Mouse (Mus musculus) limb, embryonic 14.5 days (tissue): ENCODE measurements around the gene Dgkz. TPM values are rescaled to one million over a fixed set of nuclear protein-coding genes. Genes with fewer than 3 reads are reported as not detected.

Experiments used
- ATAC-seq: fragments of 200-750 bp; cut with Nextera tagmentation; 2 replicates; pipeline ENCODE4 v1.8.0; 2017; ENCODE audit warnings: low read depth, moderate number of reproducible peaks, moderate TSS enrichment; ENCODE audit not compliant: low FRiP score
- DNase-seq: peaks from one replicate; pipeline ENCODE4 v3.0.0-alpha.2; 2015; ENCODE audit warnings: low spot score
- H3K27ac ChIP-seq: fragments of 300-500 bp; sonication (generic); replicated peaks from 2 replicates; pipeline ENCODE4 v1.5.1; 2014; ENCODE audit warnings: low read depth, mild to moderate bottlenecking, low read length, moderate library complexity, mixed read lengths
- H3K27me3 ChIP-seq: fragments of 300-500 bp; sonication (generic); 2 replicates; pipeline ENCODE4 v1.6.1; 2014; ENCODE audit warnings: low read length, mixed read lengths; ENCODE audit not compliant: control insufficient read depth, insufficient read depth
- H3K36me3 ChIP-seq: fragments of 300-500 bp; sonication (generic); 2 replicates; pipeline ENCODE4 v1.6.1; 2014; ENCODE audit warnings: mild to moderate bottlenecking, low read length, moderate library complexity, mixed read lengths; ENCODE audit not compliant: control insufficient read depth, insufficient read depth
- H3K4me1 ChIP-seq: fragments of 300-500 bp; sonication (generic); 2 replicates; pipeline ENCODE4 v1.6.1; 2014; ENCODE audit warnings: antibody characterized with exemption, low read length, mixed read lengths; ENCODE audit not compliant: control insufficient read depth, insufficient read depth
- H3K4me2 ChIP-seq: fragments of 300-500 bp; sonication (generic); replicated peaks from 2 replicates; pipeline ENCODE4 v1.6.1; 2014; ENCODE audit warnings: low read depth, mild to moderate bottlenecking, low read length, moderate library complexity; ENCODE audit not compliant: severe bottlenecking
- H3K4me3 ChIP-seq: fragments of 300-500 bp; sonication (generic); replicated peaks from 2 replicates; pipeline ENCODE4 v1.5.1; 2014; ENCODE audit warnings: low read length
- H3K9ac ChIP-seq: fragments of 300-500 bp; sonication (generic); 2 replicates; pipeline ENCODE4 v1.6.1; 2014; ENCODE audit warnings: mild to moderate bottlenecking, low read depth, low read length, moderate library complexity; ENCODE audit not compliant: severe bottlenecking
- H3K9me3 ChIP-seq: fragments of 300-500 bp; sonication (generic); 2 replicates; pipeline ENCODE4 v1.6.1; 2016; ENCODE audit warnings: low read length; ENCODE audit not compliant: control insufficient read depth
- POLR2A ChIP-seq: fragments of 200-500 bp; IDR thresholded peaks from 2 replicates; pipeline ENCODE4 v1.8.0; 2012; ENCODE audit warnings: inconsistent platforms, mild to moderate bottlenecking, moderate library complexity, borderline replicate concordance; ENCODE audit not compliant: insufficient read depth, insufficient read length; ENCODE audit errors: extremely low read depth
- WGBS: fragments of 180-500 bp; shearing (Covaris S2); extraction: QIAGEN DNeasy Blood & Tissue Kit; methylation state at CpG from one replicate; pipeline ENCODE4 v1.1.7; 2014; 5-methylcytosine and 5-hydroxymethylcytosine counted together
- polyA plus RNA-seq, 2 experiments: library from polyadenylated mRNA; depleted of rRNA in 1 of 2; stranded (reverse) in 1 of 2; unstranded in 1 of 2; fragments of >200 nt; fragmentation: Nextera tagmentation in 1 of 2; extraction: Ambion mirVana in 1 of 2; gene quantifications; 2 replicates each; pipeline versions ENCODE4 v1.2.1 to v1.2.3; 2012 to 2014

Gene Dgkz
- polyA plus RNA-seq, 2 experiments = 42.4 to 97.1 TPM

GRCm38 (mm10) chr2:91959544-91960410 is 15.9 kb downstream of the Dgkz start:
- no peak overlapping the region for H3K4me2 ChIP-seq
- H3K27ac ChIP-seq = no peak overlapping the region
- H3K27me3 ChIP-seq = no peaks in the 10 kb centered on the region
- H3K4me3 ChIP-seq = no peak overlapping the region
- ATAC-seq = no peak
- H3K9ac ChIP-seq = no peak overlapping the region
- no peak for DNase-seq
- H3K4me1 ChIP-seq = peaks cover 20% of the 10 kb centered on the region
- no peak for TF ChIP-seq POLR2A
- 79% methylated on average over 11 of the region's 11 CpGs for WGBS
- H3K36me3 ChIP-seq = 0 out of 2 replicates have a peak, but pooled peaks cover 6% of the 10 kb centered on the region
- no peaks in the 10 kb centered on the region for H3K9me3 ChIP-seq

GRCm38 (mm10) chr2:91958701-91959457 is 16.8 kb downstream of the Dgkz start:
- ATAC-seq (no peak), DNase-seq (peak; percentile 66)
- Histone ChIP-seq H3K9me3 (no peaks in the 10 kb centered on the region), H3K36me3 (0 out of 2 replicates have a peak, but pooled peaks cover 6% of the 10 kb centered on the region), H3K4me1 (peaks cover 20% of the 10 kb centered on the region), H3K4me3 (no peak overlapping the region), H3K27ac (no peak overlapping the region), H3K4me2 (no peak overlapping the region), H3K27me3 (no peaks in the 10 kb centered on the region), H3K9ac (no peak overlapping the region)
- TF ChIP-seq POLR2A = no peak
- WGBS = 44% methylated on average over 10 of the region's 10 CpGs

- Histone ChIP-seq H3K27me3 (no peaks in the 10 kb centered on the region), H3K9me3 (no peaks in the 10 kb centered on the region), H3K36me3 (0 out of 2 replicates have a peak, but pooled peaks cover 6% of the 10 kb centered on the region), H3K4me2 (no peak overlapping the region), H3K4me1 (peaks cover 20% of the 10 kb centered on the region), H3K27ac (no peak overlapping the region), H3K4me3 (no peak overlapping the region), H3K9ac (no peak overlapping the region)
- DNase-seq (no peak), ATAC-seq (no peak)
- TF ChIP-seq POLR2A = no peak
- 78% methylated on average over 8 of the region's 8 CpGs for WGBS
These were observed 17.6 kb downstream of the Dgkz start for GRCm38 (mm10) chr2:91958049-91958448.

GRCm38 (mm10) chr2:91957096-91957495 is 18.6 kb downstream of the Dgkz start:
- WGBS = 20% methylated on average over 4 of the region's 4 CpGs
- ATAC-seq = peak; percentile 66; the same call in 1 of the 2 replicates
- H3K9ac ChIP-seq = 0 out of 2 replicates have a peak overlapping the region, but pooled peaks have one; percentile 9

GRCm38 (mm10) chr2:91955875-91956274 is 19.8 kb downstream of the Dgkz start:
- ATAC-seq = no peak
- TF ChIP-seq POLR2A = no peak
- H3K9ac ChIP-seq = no peak overlapping the region
- peaks cover 7% of the 10 kb centered on the region for H3K4me1 ChIP-seq
- H3K36me3 ChIP-seq = 0 out of 2 replicates have a peak, but pooled peaks cover 6% of the 10 kb centered on the region
- no peak overlapping the region for H3K4me2 ChIP-seq
- no peak overlapping the region for H3K27ac ChIP-seq
- 74% methylated on average over 6 of the region's 6 CpGs for WGBS
- no peaks in the 10 kb centered on the region for H3K9me3 ChIP-seq
- H3K4me3 ChIP-seq = no peak overlapping the region
- DNase-seq = no peak
- H3K27me3 ChIP-seq = no peaks in the 10 kb centered on the region

More at GRCm38 (mm10) chr2:91957096-91957495, 18.6 kb downstream of the Dgkz start:
- Histone ChIP-seq H3K27ac (no peak overlapping the region), H3K4me3 (no peak overlapping the region), H3K4me1 (peaks cover 13% of the 10 kb centered on the region), H3K4me2 (no peak overlapping the region), H3K27me3 (no peaks in the 10 kb centered on the region), H3K36me3 (0 out of 2 replicates have a peak, but pooled peaks cover 6% of the 10 kb centered on the region), H3K9me3 (no peaks in the 10 kb centered on the region)
- DNase-seq = no peak
- no peak for TF ChIP-seq POLR2A
